Mouse (Mus musculus): ENCODE measurements around the gene Pde11a.

Pde11a gene

GRCm38 (mm10) chr2:75959850-75960365 is 378.7 kb downstream of the Pde11a start:
- DNase-seq (ENCODE audit: low spot score in 2 of 2), result no peak

- DNase-seq (ENCODE audit: low spot score in 2 of 2), result no peak
These were observed 379.3 kb downstream of the Pde11a start for GRCm38 (mm10) chr2:75959183-75959849.

- no peak for DNase-seq (ENCODE audit: low spot score in 2 of 2)
These were observed 382.9 kb downstream of the Pde11a start for GRCm38 (mm10) chr2:75955709-75956108.

GRCm38 (mm10) chr2:75953320-75953719 is 385.3 kb downstream of the Pde11a start:
- DNase-seq (ENCODE audit: low spot score in 2 of 2), result no peak

- no peak for DNase-seq (ENCODE audit: low spot score in 2 of 2)
These were observed 387.9 kb downstream of the Pde11a start for GRCm38 (mm10) chr2:75950685-75951084.
